Mouse (Mus musculus): ENCODE results near the gene Osbpl7. TPM values are rescaled to one million over a fixed set of nuclear protein-coding genes. Genes with fewer than 3 reads are reported as not detected.

Gene Osbpl7
- 5.0 and 7.1 TPM in 2 replicates for polyA plus RNA-seq (2014; fragmentation: Nextera tagmentation; extraction: Ambion mirVana)

- WGBS: 5% methylated on average over 15 of the region's 18 CpGs
- peaks cover 56% of the 10 kb centered on the region for H3K36me3 ChIP-seq (ENCODE audit: control insufficient read depth, insufficient read depth, low read length)
These were observed at the start of gene Osbpl7 for GRCm38 (mm10) chr11:97050216-97050943. Gene Osbpl7 (plus strand): TSS chr11:97050628.

GRCm38 (mm10) chr11:97003170-97003569, 47.3 kb upstream of the Osbpl7 start:
- WGBS: 19% methylated on average over 5 of the region's 5 CpGs
- ATAC-seq (ENCODE audit: low read depth) (no peak), DNase-seq (ENCODE audit: low spot score) (no peak)
- Histone ChIP-seq H3K36me3 (ENCODE audit: control insufficient read depth, insufficient read depth, low read length) (no peaks in the 10 kb centered on the region), H3K27ac (replicated peaks; ENCODE audit: low read depth, low read length) (no peak overlapping the region), H3K4me2 (ENCODE audit: low read depth, low read length) (no peak overlapping the region), H3K4me1 (ENCODE audit: control insufficient read depth, insufficient read depth, low read length) (0 out of 2 replicates have a peak, but pooled peaks cover 4% of the 10 kb centered on the region), H3K9me3 (ENCODE audit: control insufficient read depth, low read length) (no peaks in the 10 kb centered on the region), H3K9ac (ENCODE audit: low read depth, low read length) (no peak overlapping the region), H3K27me3 (replicated peaks; ENCODE audit: control insufficient read depth, insufficient read depth, low read length) (peaks cover 27% of the 10 kb centered on the region), H3K4me3 (ENCODE audit: low read depth, low read length) (no peak overlapping the region)

More at GRCm38 (mm10) chr11:97050216-97050943, at the start of gene Osbpl7:
- H3K27me3 ChIP-seq (replicated peaks; ENCODE audit: control insufficient read depth, insufficient read depth, low read length): no peaks in the 10 kb centered on the region
- peak within 1 kb of the TSS; percentile 82 for H3K4me2 ChIP-seq (ENCODE audit: low read depth, low read length)
- H3K9me3 ChIP-seq (ENCODE audit: control insufficient read depth, low read length): no peaks in the 10 kb centered on the region
- ATAC-seq (ENCODE audit: low read depth): peak; percentile 89
- H3K27ac ChIP-seq (replicated peaks; ENCODE audit: low read depth, low read length): no peak within 1 kb of the TSS
- H3K9ac ChIP-seq (ENCODE audit: low read depth, low read length): peak within 1 kb of the TSS; percentile 81
- peak; percentile 86 for DNase-seq (ENCODE audit: low spot score)
- H3K4me3 ChIP-seq (ENCODE audit: low read depth, low read length): peak within 1 kb of the TSS; percentile 67
- H3K4me1 ChIP-seq (ENCODE audit: control insufficient read depth, insufficient read depth, low read length): peaks cover 10% of the 10 kb centered on the region

GRCm38 (mm10) chr11:97007093-97007794, 43.2 kb upstream of the Osbpl7 start:
- ATAC-seq (ENCODE audit: low read depth) (no peak), DNase-seq (ENCODE audit: low spot score) (no peak)
- H3K4me3 ChIP-seq (ENCODE audit: low read depth, low read length): no peak overlapping the region
- H3K36me3 ChIP-seq (ENCODE audit: control insufficient read depth, insufficient read depth, low read length): no peaks in the 10 kb centered on the region
- peaks cover 19% of the 10 kb centered on the region for H3K27me3 ChIP-seq (replicated peaks; ENCODE audit: control insufficient read depth, insufficient read depth, low read length)
- no peak overlapping the region for H3K9ac ChIP-seq (ENCODE audit: low read depth, low read length)
- no peak overlapping the region for H3K27ac ChIP-seq (replicated peaks; ENCODE audit: low read depth, low read length)
- H3K9me3 ChIP-seq (ENCODE audit: control insufficient read depth, low read length): no peaks in the 10 kb centered on the region
- 54% methylated on average over 9 of the region's 9 CpGs for WGBS
- H3K4me1 ChIP-seq (ENCODE audit: control insufficient read depth, insufficient read depth, low read length): no peaks in the 10 kb centered on the region
- no peak overlapping the region for H3K4me2 ChIP-seq (ENCODE audit: low read depth, low read length)

- H3K4me3 ChIP-seq (ENCODE audit: low read depth, low read length): no peak overlapping the region
- DNase-seq (ENCODE audit: low spot score) (no peak), ATAC-seq (ENCODE audit: low read depth) (no peak)
- 47% methylated on average over 8 of the region's 8 CpGs for WGBS
- H3K4me2 ChIP-seq (ENCODE audit: low read depth, low read length): no peak overlapping the region
- no peak overlapping the region for H3K9ac ChIP-seq (ENCODE audit: low read depth, low read length)
- peaks cover 29% of the 10 kb centered on the region for H3K27me3 ChIP-seq (replicated peaks; ENCODE audit: control insufficient read depth, insufficient read depth, low read length)
- H3K4me1 ChIP-seq (ENCODE audit: control insufficient read depth, insufficient read depth, low read length): no peaks in the 10 kb centered on the region
- no peak overlapping the region for H3K27ac ChIP-seq (replicated peaks; ENCODE audit: low read depth, low read length)
- H3K36me3 ChIP-seq (ENCODE audit: control insufficient read depth, insufficient read depth, low read length): no peaks in the 10 kb centered on the region
- H3K9me3 ChIP-seq (ENCODE audit: control insufficient read depth, low read length): no peaks in the 10 kb centered on the region
These were observed 41.1 kb upstream of the Osbpl7 start for GRCm38 (mm10) chr11:97009198-97009790.

DNA sequence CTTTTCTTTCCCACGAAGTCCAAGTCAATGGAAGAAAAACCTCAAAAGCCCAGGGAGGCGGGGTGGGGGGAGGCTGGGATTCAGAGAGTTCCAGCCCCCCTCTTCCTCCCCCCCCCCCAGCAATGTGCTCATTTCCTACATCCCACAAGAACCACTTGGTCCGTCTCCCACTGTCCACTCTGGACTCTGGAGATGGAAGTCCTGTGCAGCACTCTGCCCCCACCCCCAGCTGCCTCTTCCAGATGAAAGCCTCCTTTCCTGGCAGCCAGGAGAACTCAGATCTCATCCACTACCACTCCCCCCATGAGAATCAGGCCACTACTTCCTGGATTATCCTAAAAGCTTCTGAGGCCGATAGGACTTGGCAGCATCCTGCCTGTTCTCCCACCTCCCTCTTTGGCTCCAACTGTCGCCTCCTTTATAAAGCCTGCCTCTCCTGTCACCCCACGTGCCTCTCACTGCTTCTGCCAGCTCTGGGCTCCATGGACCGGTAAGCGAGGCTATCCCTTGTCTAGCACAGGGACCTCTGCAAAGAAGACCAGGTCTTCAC, 37.2 kb upstream of the Osbpl7 start, which contains the start of gene Sp6:
TSS of gene Sp6 (plus strand) at position 274 of the 550 bp plus-strand sequence.
- Histone ChIP-seq H3K4me1 (ENCODE audit: control insufficient read depth, insufficient read depth, low read length) (no peaks in the 10 kb centered on the region), H3K4me3 (ENCODE audit: low read depth, low read length) (no peak within 1 kb of the TSS), H3K27ac (replicated peaks; ENCODE audit: low read depth, low read length) (no peak within 1 kb of the TSS), H3K27me3 (replicated peaks; ENCODE audit: control insufficient read depth, insufficient read depth, low read length) (peaks cover 59% of the 10 kb centered on the region), H3K9ac (ENCODE audit: low read depth, low read length) (no peak within 1 kb of the TSS), H3K36me3 (ENCODE audit: control insufficient read depth, insufficient read depth, low read length) (no peaks in the 10 kb centered on the region), H3K4me2 (ENCODE audit: low read depth, low read length) (no peak within 1 kb of the TSS), H3K9me3 (ENCODE audit: control insufficient read depth, low read length) (no peaks in the 10 kb centered on the region)
- WGBS: 34% methylated on average over 8 of the region's 8 CpGs
- DNase-seq (ENCODE audit: low spot score) (peak; percentile 33), ATAC-seq (ENCODE audit: low read depth) (no peak)

- WGBS: under 1% methylated on average over 36 of the region's 36 CpGs
- Histone ChIP-seq H3K36me3 (ENCODE audit: control insufficient read depth, insufficient read depth, low read length) (no peaks in the 10 kb centered on the region), H3K27me3 (replicated peaks; ENCODE audit: control insufficient read depth, insufficient read depth, low read length) (peaks cover 91% of the 10 kb centered on the region), H3K4me3 (ENCODE audit: low read depth, low read length) (peak overlapping the region; percentile 41), H3K4me1 (ENCODE audit: control insufficient read depth, insufficient read depth, low read length) (peaks cover 7% of the 10 kb centered on the region), H3K9ac (ENCODE audit: low read depth, low read length) (0 out of 2 replicates have a peak overlapping the region, but pooled peaks have one; percentile 55), H3K4me2 (ENCODE audit: low read depth, low read length) (peak overlapping the region; percentile 56), H3K9me3 (ENCODE audit: control insufficient read depth, low read length) (no peaks in the 10 kb centered on the region), H3K27ac (replicated peaks; ENCODE audit: low read depth, low read length) (no peak overlapping the region)
- DNase-seq (ENCODE audit: low spot score) (no peak), ATAC-seq (ENCODE audit: low read depth) (no peak)
These were observed 32.5 kb upstream of the Osbpl7 start for GRCm38 (mm10) chr11:97017696-97018582.

- DNase-seq (ENCODE audit: low spot score) (no peak), ATAC-seq (ENCODE audit: low read depth) (no peak)
- Histone ChIP-seq H3K9ac (ENCODE audit: low read depth, low read length) (peak overlapping the region; percentile 55), H3K4me2 (ENCODE audit: low read depth, low read length) (peak overlapping the region; percentile 56), H3K4me3 (ENCODE audit: low read depth, low read length) (peak overlapping the region; percentile 41), H3K9me3 (ENCODE audit: control insufficient read depth, low read length) (no peaks in the 10 kb centered on the region), H3K4me1 (ENCODE audit: control insufficient read depth, insufficient read depth, low read length) (peaks cover 7% of the 10 kb centered on the region), H3K27me3 (replicated peaks; ENCODE audit: control insufficient read depth, insufficient read depth, low read length) (peaks cover 95% of the 10 kb centered on the region), H3K27ac (replicated peaks; ENCODE audit: low read depth, low read length) (no peak overlapping the region), H3K36me3 (ENCODE audit: control insufficient read depth, insufficient read depth, low read length) (no peaks in the 10 kb centered on the region)
- WGBS: 1% methylated on average over 38 of the region's 68 CpGs
These were observed 31.7 kb upstream of the Osbpl7 start for GRCm38 (mm10) chr11:97018583-97019344.

All from embryonic facial prominence, embryonic 14.5 days (tissue).